Mouse (Mus musculus): ENCODE results near the gene Mfsd11. TPM values are rescaled to one million over a fixed set of nuclear protein-coding genes. Genes with fewer than 3 reads are reported as not detected.

Gene Mfsd11
- polyA plus RNA-seq, 1 experiment from 2014 or later: 31.9 TPM

DNA sequence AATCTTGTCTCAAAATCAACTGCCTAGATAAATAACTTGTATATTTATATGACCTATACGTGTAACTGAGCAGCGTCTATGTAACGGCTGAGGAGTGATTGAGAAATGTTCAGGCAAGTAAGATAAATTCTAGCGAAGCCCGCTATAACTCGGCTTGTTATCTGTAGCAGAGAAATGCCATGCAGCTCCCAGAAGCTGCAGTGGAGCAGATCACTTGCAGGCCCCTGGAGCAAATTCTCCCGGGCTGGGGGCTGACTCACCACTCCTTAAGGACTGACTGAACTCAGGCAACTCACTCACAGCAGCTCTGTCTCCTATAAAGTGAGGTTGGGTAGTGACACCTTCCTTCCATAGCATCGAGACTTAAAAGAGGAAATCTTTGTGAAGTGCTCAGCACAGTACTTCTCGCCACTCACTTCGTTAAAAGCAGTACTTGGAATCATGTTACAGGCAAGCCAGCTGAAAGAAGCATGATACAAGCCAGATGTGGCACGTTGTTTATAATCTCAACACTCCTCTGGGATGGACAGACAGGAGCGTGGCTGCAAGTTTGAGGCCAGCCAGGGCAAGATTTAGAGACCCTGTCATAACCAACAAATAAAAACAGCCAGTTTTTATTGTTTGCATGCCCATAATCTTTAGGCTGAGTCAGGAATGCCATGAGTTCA is 5.1 kb downstream of the Mfsd11 start:
- Histone ChIP-seq H3K27me3 (ENCODE audit: control insufficient read depth, insufficient read depth, low read length) (no peaks in the 10 kb centered on the region), H3K4me1 (ENCODE audit: control insufficient read depth in 2 of 2, insufficient read depth in 2 of 2, low read length in 2 of 2) (peaks cover 2 to 15% of the 10 kb centered on the region in 2 experiments; a peak in 2 of 4 replicates), H3K27ac (replicated peaks in 1 of 2; ENCODE audit: control insufficient read depth in 1 of 2, insufficient read depth in 1 of 2, low read depth in 2 of 2, low read length in 2 of 2) (peak overlapping the region; percentile 45 to 51; a peak in 2 of 4 replicates), H3K36me3 (ENCODE audit: control insufficient read depth, insufficient read depth, low read length) (peaks cover 56% of the 10 kb centered on the region), H3K9me3 (ENCODE audit: control insufficient read depth, low read length) (no peaks in the 10 kb centered on the region), H3K4me3 (ENCODE audit: control insufficient read depth in 1 of 2, insufficient read depth in 1 of 2, low read depth in 1 of 2, low read length in 2 of 2) (no peak overlapping the region), H3K4me2 (ENCODE audit: low read length) (no peak overlapping the region; the same call in 1 of the 2 replicates), H3K9ac (ENCODE audit: low read length) (peak overlapping the region; percentile 8; the same call in 1 of the 2 replicates)
- 21% methylated on average over 12 of the region's 12 CpGs for WGBS
- no peak for ATAC-seq (ENCODE audit: insufficient number of reproducible peaks, insufficient read depth, low FRiP score, low read depth)

DNA sequence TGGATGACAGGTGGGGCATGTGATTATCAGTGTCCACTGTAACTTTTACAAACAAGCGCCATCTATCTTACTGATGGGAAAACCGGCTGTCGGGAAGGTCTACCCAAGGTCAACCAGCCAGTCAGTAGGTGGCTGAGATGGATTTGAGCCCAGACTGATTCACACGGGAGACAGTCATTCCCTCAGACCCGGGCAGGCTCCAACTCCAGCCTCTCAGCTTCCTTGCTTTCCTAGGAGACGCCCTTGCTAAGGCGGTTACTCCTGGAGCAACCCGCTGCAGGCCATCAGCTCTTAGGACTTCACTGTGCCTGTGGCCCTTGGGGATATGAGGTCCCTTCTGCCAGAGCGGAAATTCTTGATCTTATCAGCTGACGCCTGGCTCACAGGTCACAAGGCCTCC is 12.2 kb downstream of the Mfsd11 start:
- peaks cover 13 to 22% of the 10 kb centered on the region in 2 experiments for H3K4me1 ChIP-seq (ENCODE audit: control insufficient read depth in 2 of 2, insufficient read depth in 2 of 2, low read length in 2 of 2)
- H3K36me3 ChIP-seq (ENCODE audit: control insufficient read depth, insufficient read depth, low read length): peaks cover 79% of the 10 kb centered on the region
- 0 out of 2 replicates have a peak overlapping the region, but pooled peaks have one; percentile 21 for H3K9ac ChIP-seq (ENCODE audit: low read length)
- no peak overlapping the region for H3K4me2 ChIP-seq (ENCODE audit: low read length)
- 12% methylated on average over 10 of the region's 10 CpGs for WGBS
- H3K4me3 ChIP-seq (ENCODE audit: control insufficient read depth in 1 of 2, insufficient read depth in 1 of 2, low read depth in 1 of 2, low read length in 2 of 2): no peak overlapping the region
- H3K27me3 ChIP-seq (ENCODE audit: control insufficient read depth, insufficient read depth, low read length): no peaks in the 10 kb centered on the region
- peak; percentile 46; the same call in 1 of the 2 replicates for ATAC-seq (ENCODE audit: insufficient number of reproducible peaks, insufficient read depth, low FRiP score, low read depth)
- no peaks in the 10 kb centered on the region for H3K9me3 ChIP-seq (ENCODE audit: control insufficient read depth, low read length)
- peak overlapping the region; percentile 79 to 84 for H3K27ac ChIP-seq (replicated peaks in 1 of 2; ENCODE audit: control insufficient read depth in 1 of 2, insufficient read depth in 1 of 2, low read depth in 2 of 2, low read length in 2 of 2)

DNA sequence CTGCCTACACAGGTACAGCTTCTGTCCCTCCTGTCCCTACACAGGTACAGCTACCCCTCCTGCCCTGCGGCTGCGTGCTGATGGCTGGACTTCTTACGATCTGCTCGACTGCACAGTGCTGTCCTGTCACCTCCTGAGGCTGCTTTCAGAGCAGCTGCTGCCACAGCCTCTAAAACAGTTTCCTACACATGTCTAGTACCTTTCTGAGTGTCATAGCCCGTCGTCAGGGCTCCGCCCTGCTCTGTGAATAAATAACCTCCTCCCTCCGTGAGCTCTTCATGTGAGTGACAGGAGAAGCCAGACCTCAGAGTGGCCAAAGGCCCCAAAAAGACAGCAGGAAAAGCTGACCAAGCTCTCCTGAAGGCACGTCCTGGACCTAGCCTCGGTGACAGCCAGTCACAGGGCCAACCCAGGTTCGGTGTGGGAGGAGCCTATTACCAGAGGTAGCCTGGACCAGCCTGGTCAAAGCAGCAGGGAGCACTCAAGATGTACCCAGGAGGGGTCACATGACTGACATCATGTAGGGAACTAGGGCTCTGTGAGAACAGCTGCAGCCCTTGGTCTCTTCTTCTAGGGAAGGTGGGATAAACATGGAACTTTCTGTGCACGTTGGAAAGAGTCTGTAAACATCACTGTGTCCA is 13.8 kb downstream of the Mfsd11 start:
- no peak for ATAC-seq (ENCODE audit: insufficient number of reproducible peaks, insufficient read depth, low FRiP score, low read depth)
- H3K27me3 ChIP-seq (ENCODE audit: control insufficient read depth, insufficient read depth, low read length): no peaks in the 10 kb centered on the region
- H3K4me2 ChIP-seq (ENCODE audit: low read length): no peak overlapping the region
- no peak overlapping the region for H3K4me3 ChIP-seq (ENCODE audit: control insufficient read depth in 1 of 2, insufficient read depth in 1 of 2, low read depth in 1 of 2, low read length in 2 of 2)
- WGBS: 70% methylated on average over 12 of the region's 12 CpGs
- H3K4me1 ChIP-seq (ENCODE audit: control insufficient read depth in 2 of 2, insufficient read depth in 2 of 2, low read length in 2 of 2): peaks cover 13 to 22% of the 10 kb centered on the region in 2 experiments
- H3K27ac ChIP-seq (replicated peaks in 1 of 2; ENCODE audit: control insufficient read depth in 1 of 2, insufficient read depth in 1 of 2, low read depth in 2 of 2, low read length in 2 of 2): no peak overlapping the region
- H3K36me3 ChIP-seq (ENCODE audit: control insufficient read depth, insufficient read depth, low read length): peaks cover 71% of the 10 kb centered on the region
- no peaks in the 10 kb centered on the region for H3K9me3 ChIP-seq (ENCODE audit: control insufficient read depth, low read length)
- H3K9ac ChIP-seq (ENCODE audit: low read length): no peak overlapping the region

DNA sequence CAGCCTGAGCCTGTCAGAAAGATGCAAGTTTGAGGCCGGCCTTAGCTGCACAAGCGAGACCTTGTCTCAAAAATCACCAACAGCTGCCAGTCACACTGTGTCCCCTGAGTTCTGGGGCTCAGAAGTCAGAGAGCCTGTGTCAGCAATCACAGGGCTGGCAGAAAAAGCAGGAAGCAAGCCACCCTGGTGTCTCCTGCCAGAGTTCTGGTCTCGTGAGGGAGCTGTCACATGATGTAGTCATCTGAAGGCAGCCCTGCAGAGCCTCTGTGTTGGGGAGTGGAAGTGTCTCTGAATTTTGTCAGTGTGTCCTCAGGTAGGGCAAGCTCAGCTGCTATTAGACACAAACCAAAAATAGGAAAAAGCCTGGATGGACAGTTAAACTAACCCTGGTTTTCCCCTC is 15.9 kb downstream of the Mfsd11 start:
- no peak overlapping the region for H3K9ac ChIP-seq (ENCODE audit: low read length)
- H3K36me3 ChIP-seq (ENCODE audit: control insufficient read depth, insufficient read depth, low read length): peaks cover 71% of the 10 kb centered on the region
- 45% methylated on average over 3 of the region's 3 CpGs for WGBS
- H3K9me3 ChIP-seq (ENCODE audit: control insufficient read depth, low read length): no peaks in the 10 kb centered on the region
- H3K27me3 ChIP-seq (ENCODE audit: control insufficient read depth, insufficient read depth, low read length): no peaks in the 10 kb centered on the region
- peak overlapping the region; percentile 17 to 46 for H3K27ac ChIP-seq (replicated peaks in 1 of 2; ENCODE audit: control insufficient read depth in 1 of 2, insufficient read depth in 1 of 2, low read depth in 2 of 2, low read length in 2 of 2)
- no peak overlapping the region for H3K4me3 ChIP-seq (ENCODE audit: control insufficient read depth in 1 of 2, insufficient read depth in 1 of 2, low read depth in 1 of 2, low read length in 2 of 2)
- peaks cover 13 to 22% of the 10 kb centered on the region in 2 experiments for H3K4me1 ChIP-seq (ENCODE audit: control insufficient read depth in 2 of 2, insufficient read depth in 2 of 2, low read length in 2 of 2)
- ATAC-seq (ENCODE audit: insufficient number of reproducible peaks, insufficient read depth, low FRiP score, low read depth): no peak
- H3K4me2 ChIP-seq (ENCODE audit: low read length): no peak overlapping the region

DNA sequence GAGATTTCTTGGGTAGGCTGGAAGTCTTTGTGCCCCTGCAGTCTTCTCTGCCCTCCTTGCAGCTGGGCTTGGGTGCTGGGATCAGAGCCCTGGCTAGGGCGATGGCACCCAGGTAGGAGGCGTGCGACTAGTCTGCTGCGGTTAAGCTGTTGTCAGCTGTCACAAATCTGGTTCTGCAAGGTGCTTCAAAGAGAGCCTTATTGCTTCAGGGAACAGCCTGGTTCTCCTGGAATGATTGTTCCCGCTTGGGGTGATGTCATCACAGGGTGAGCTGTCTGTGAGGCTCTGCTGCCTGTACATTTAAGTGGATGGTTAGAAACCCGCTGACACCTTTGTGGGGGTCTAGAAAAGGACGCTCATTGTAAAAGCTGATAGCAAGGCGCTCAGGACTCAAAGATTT is 17.0 kb downstream of the Mfsd11 start:
- ATAC-seq (ENCODE audit: insufficient number of reproducible peaks, insufficient read depth, low FRiP score, low read depth): no peak
- H3K9me3 ChIP-seq (ENCODE audit: control insufficient read depth, low read length): no peaks in the 10 kb centered on the region
- H3K27me3 ChIP-seq (ENCODE audit: control insufficient read depth, insufficient read depth, low read length): no peaks in the 10 kb centered on the region
- peaks cover 74% of the 10 kb centered on the region for H3K36me3 ChIP-seq (ENCODE audit: control insufficient read depth, insufficient read depth, low read length)
- H3K4me1 ChIP-seq (ENCODE audit: control insufficient read depth in 2 of 2, insufficient read depth in 2 of 2, low read length in 2 of 2): peaks cover 6 to 15% of the 10 kb centered on the region in 2 experiments
- no peak overlapping the region for H3K4me3 ChIP-seq (ENCODE audit: control insufficient read depth in 1 of 2, insufficient read depth in 1 of 2, low read depth in 1 of 2, low read length in 2 of 2)
- no peak overlapping the region for H3K4me2 ChIP-seq (ENCODE audit: low read length)
- no peak overlapping the region for H3K9ac ChIP-seq (ENCODE audit: low read length)
- WGBS: 62% methylated on average over 8 of the region's 8 CpGs
- no peak overlapping the region for H3K27ac ChIP-seq (replicated peaks in 1 of 2; ENCODE audit: control insufficient read depth in 1 of 2, insufficient read depth in 1 of 2, low read depth in 2 of 2, low read length in 2 of 2)

DNA sequence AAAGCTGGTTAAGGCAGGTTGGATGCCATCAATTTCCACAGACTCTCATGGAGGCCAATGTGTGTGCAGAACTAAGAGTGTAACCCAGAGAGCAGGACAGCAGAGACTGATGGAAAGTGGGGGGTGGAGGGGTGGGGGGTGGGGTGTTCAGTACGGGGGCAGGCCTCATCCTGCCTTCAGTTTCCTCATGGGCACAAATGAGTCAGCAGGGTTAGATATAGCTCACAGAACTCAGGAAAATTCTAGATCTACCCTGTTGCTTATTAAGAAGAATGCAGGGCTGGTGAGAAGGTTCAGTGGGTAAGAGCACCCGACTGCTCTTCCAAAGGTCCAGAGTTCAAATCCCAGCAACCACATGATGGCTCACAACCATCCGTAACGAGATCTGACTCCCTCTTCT is 17.4 kb downstream of the Mfsd11 start:
- Histone ChIP-seq H3K4me1 (ENCODE audit: control insufficient read depth in 2 of 2, insufficient read depth in 2 of 2, low read length in 2 of 2) (peaks cover 2 to 11% of the 10 kb centered on the region in 2 experiments; a peak in 3 of 4 replicates), H3K9me3 (ENCODE audit: control insufficient read depth, low read length) (no peaks in the 10 kb centered on the region), H3K4me2 (ENCODE audit: low read length) (no peak overlapping the region), H3K36me3 (ENCODE audit: control insufficient read depth, insufficient read depth, low read length) (peaks cover 79% of the 10 kb centered on the region), H3K27me3 (ENCODE audit: control insufficient read depth, insufficient read depth, low read length) (no peaks in the 10 kb centered on the region), H3K4me3 (ENCODE audit: control insufficient read depth in 1 of 2, insufficient read depth in 1 of 2, low read depth in 1 of 2, low read length in 2 of 2) (no peak overlapping the region), H3K27ac (replicated peaks in 1 of 2; ENCODE audit: control insufficient read depth in 1 of 2, insufficient read depth in 1 of 2, low read depth in 2 of 2, low read length in 2 of 2) (no peak overlapping the region), H3K9ac (ENCODE audit: low read length) (no peak overlapping the region)
- ATAC-seq (ENCODE audit: insufficient number of reproducible peaks, insufficient read depth, low FRiP score, low read depth): no peak
- 80% methylated on average over 4 of the region's 4 CpGs for WGBS

DNA sequence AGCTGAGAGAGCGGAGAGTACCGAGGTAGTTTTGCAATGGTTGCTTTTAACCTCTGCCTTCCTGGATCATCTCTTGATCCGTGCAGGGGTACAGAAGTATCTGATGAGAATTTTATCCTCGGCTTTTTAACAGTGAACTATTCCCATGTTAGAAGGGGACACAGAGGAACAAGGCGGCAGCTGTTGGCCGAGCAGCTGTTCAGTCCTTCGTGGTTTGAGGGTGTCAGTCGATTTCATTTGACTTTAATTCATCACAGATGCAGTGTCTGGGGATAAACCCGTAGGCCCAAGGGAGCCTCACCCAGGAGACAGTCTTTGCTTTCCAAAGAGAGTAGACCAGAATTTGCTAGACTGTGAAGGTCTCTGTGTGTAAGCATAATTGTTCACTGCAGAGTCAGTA is 19.3 kb downstream of the Mfsd11 start:
- no peak overlapping the region for H3K9ac ChIP-seq (ENCODE audit: low read length)
- no peaks in the 10 kb centered on the region for H3K27me3 ChIP-seq (ENCODE audit: control insufficient read depth, insufficient read depth, low read length)
- H3K4me3 ChIP-seq (ENCODE audit: control insufficient read depth in 1 of 2, insufficient read depth in 1 of 2, low read depth in 1 of 2, low read length in 2 of 2): no peak overlapping the region
- peaks cover 2 to 6% of the 10 kb centered on the region in 2 experiments; a peak in 1 of 4 replicates for H3K4me1 ChIP-seq (ENCODE audit: control insufficient read depth in 2 of 2, insufficient read depth in 2 of 2, low read length in 2 of 2)
- no peaks in the 10 kb centered on the region for H3K9me3 ChIP-seq (ENCODE audit: control insufficient read depth, low read length)
- WGBS: 88% methylated on average over 9 of the region's 9 CpGs
- no peak overlapping the region for H3K27ac ChIP-seq (replicated peaks in 1 of 2; ENCODE audit: control insufficient read depth in 1 of 2, insufficient read depth in 1 of 2, low read depth in 2 of 2, low read length in 2 of 2)
- ATAC-seq (ENCODE audit: insufficient number of reproducible peaks, insufficient read depth, low FRiP score, low read depth): no peak
- peaks cover 67% of the 10 kb centered on the region for H3K36me3 ChIP-seq (ENCODE audit: control insufficient read depth, insufficient read depth, low read length)
- H3K4me2 ChIP-seq (ENCODE audit: low read length): no peak overlapping the region
